Mouse (Mus musculus): ENCODE measurements around the gene Fzd9. TPM values are rescaled to one million over a fixed set of nuclear protein-coding genes. Genes with fewer than 3 reads are reported as not detected.

The Fzd9 gene
- total RNA-seq, 2 experiments from 2014 or later, result 0.12 to 0.42 TPM

Other genes with a start within 250 kb of the Fzd9 start
- 133 and 142 TPM in 2 replicates for gene Abhd11, start 242.1 kb downstream of the Fzd9 start, total RNA-seq (2015)
- gene Abhd11, start 242.1 kb downstream of the Fzd9 start, total RNA-seq (2017), result 59.3 and 65.3 TPM in 2 replicates
- 0.39 and 1.2 TPM in 2 replicates for gene Stx1a, start 227.7 kb downstream of the Fzd9 start, total RNA-seq (2015)
- gene Stx1a, start 227.7 kb downstream of the Fzd9 start, total RNA-seq (2017), result 0.04 and 0.44 TPM in 2 replicates
- gene Dnajc30, start 187.0 kb downstream of the Fzd9 start, total RNA-seq (2015), result 18.0 and 18.6 TPM in 2 replicates
- 7.4 and 8.9 TPM in 2 replicates for gene Dnajc30, start 187.0 kb downstream of the Fzd9 start, total RNA-seq (2017)
- gene Bud23, start 186.3 kb downstream of the Fzd9 start, total RNA-seq (2015), result 60.7 and 61.7 TPM in 2 replicates
- gene Bud23, start 186.3 kb downstream of the Fzd9 start, total RNA-seq (2017), result 55.7 and 78.6 TPM in 2 replicates
- not detected in 2 replicates for gene Vps37d, start 173.0 kb downstream of the Fzd9 start, total RNA-seq (2015)
- not detected in 2 replicates for gene Vps37d, start 173.0 kb downstream of the Fzd9 start, total RNA-seq (2017)
- gene Mlxipl, start 161.3 kb downstream of the Fzd9 start, total RNA-seq (2015), result 0.07 and 0.27 TPM in 2 replicates
- gene Mlxipl, start 161.3 kb downstream of the Fzd9 start, total RNA-seq (2017), result not detected in 2 replicates
- 10.9 and 11.0 TPM in 2 replicates for gene Tbl2, start 101.6 kb downstream of the Fzd9 start, total RNA-seq (2015)
- 14.9 and 18.7 TPM in 2 replicates for gene Tbl2, start 101.6 kb downstream of the Fzd9 start, total RNA-seq (2017)
- 18.1 and 18.7 TPM in 2 replicates for gene Bcl7b, start 82.9 kb downstream of the Fzd9 start, total RNA-seq (2015)
- gene Bcl7b, start 82.9 kb downstream of the Fzd9 start, total RNA-seq (2017), result 24.8 and 25.2 TPM in 2 replicates
- 72.1 and 90.2 TPM in 2 replicates for gene Baz1b, start 64.0 kb downstream of the Fzd9 start, total RNA-seq (2015)
- 128 and 160 TPM in 2 replicates for gene Baz1b, start 64.0 kb downstream of the Fzd9 start, total RNA-seq (2017)
- not detected in 2 replicates for gene Fkbp6, start 98.8 kb upstream of the Fzd9 start, total RNA-seq (2015)
- gene Fkbp6, start 98.8 kb upstream of the Fzd9 start, total RNA-seq (2017), result 0.25 TPM in 1 of 2 replicates, not detected in the other
- not detected in 2 replicates for gene Trim50, start 102.1 kb upstream of the Fzd9 start, total RNA-seq (2015)
- gene Trim50, start 102.1 kb upstream of the Fzd9 start, total RNA-seq (2017), result not detected in 2 replicates
- gene Nsun5, start 118.7 kb upstream of the Fzd9 start, total RNA-seq (2015), result 15.8 and 18.2 TPM in 2 replicates
- gene Nsun5, start 118.7 kb upstream of the Fzd9 start, total RNA-seq (2017), result 22.0 and 24.3 TPM in 2 replicates
- gene Pom121, start 143.3 kb upstream of the Fzd9 start, total RNA-seq (2015), result 59.8 and 60.9 TPM in 2 replicates
- gene Pom121, start 143.3 kb upstream of the Fzd9 start, total RNA-seq (2017), result 7.0 and 7.9 TPM in 2 replicates

Data from megakaryocyte progenitor cell, adult 5-6 weeks (primary cell).